Mouse (Mus musculus) monocyte, adult 5-6 weeks (primary cell): ENCODE data around the gene Fgf11. TPM values are rescaled to one million over a fixed set of nuclear protein-coding genes. Genes with fewer than 3 reads are reported as not detected.

ENCODE experiments used
- ATAC-seq: fragments of 153-309, 156-312 bp; replicated peaks from 2 replicates; pipeline ENCODE4 v1.8.0; 2017; ENCODE audit warnings: mild to moderate bottlenecking; ENCODE audit not compliant: low TSS enrichment, insufficient number of reproducible peaks, severe bottlenecking, poor library complexity, low FRiP score
- total RNA-seq: library from RNA; stranded (forward); fragments of 200-1000, 200-491, 200-594 nt; gene quantifications from 3 replicates; pipeline ENCODE4 v1.2.3, GENCODE M21; 2017

Fgf11 gene
- total RNA-seq, result 0.64 TPM in 1 of 3 replicates, not detected in the others

DNA sequence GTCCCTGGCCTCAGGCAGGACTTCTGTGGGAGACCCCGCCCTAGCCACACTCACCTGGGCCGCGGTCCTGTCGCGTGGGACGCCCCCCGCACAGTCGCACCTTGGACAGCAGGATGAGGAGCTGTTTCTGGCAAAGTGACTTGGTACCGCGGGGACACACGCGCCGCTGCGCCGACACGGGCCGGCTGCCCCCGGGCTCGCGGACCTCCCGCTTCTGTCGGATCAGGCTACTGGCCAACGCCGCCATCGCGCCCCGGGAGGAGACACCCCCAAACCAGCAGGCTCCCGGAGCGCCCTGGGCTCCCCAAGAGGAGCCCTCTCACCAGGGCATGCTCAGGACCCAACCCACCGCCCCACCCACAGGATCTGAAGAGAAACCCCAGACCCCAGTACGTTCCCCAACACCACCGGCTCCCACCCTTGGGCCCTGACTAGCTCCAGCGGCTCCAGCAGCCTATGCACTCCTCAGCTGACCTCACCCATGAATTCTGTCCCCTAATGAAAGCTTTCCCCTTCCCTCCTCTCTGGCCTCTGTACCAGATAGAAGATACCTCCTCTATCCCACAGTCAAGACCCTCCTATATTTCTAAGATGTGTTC is at the start of gene Fgf11:
Gene Fgf11, minus strand, starts transcription at position 479 of the 599 bp plus-strand sequence.
- ATAC-seq, result no peak

- no peak for ATAC-seq
These were observed 49.1 kb upstream of the Fgf11 start for GRCm38 (mm10) chr11:69850754-69851153.

- ATAC-seq, result no peak
These were observed 48.2 kb upstream of the Fgf11 start for GRCm38 (mm10) chr11:69849884-69850283.

DNA sequence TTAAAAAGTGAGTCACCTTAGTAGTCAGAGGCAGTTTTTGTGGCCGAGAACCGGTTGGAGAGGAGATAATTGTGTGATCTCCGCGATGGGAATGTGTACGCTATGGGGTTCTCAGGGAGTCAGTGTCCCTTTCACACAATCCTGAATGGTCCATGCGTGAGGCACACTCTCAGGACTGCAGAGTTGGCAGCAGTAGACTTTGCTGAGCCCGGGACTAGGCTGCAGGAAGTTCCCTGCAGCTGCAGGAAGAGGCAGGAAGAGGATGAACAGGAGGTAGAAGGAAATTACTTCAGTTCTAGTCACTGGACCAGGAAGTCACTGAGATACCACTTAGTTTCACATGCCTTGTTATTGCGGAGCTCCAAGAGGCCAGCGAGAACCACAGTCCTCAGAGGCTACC is 47.5 kb upstream of the Fgf11 start:
- ATAC-seq, result no peak

DNA sequence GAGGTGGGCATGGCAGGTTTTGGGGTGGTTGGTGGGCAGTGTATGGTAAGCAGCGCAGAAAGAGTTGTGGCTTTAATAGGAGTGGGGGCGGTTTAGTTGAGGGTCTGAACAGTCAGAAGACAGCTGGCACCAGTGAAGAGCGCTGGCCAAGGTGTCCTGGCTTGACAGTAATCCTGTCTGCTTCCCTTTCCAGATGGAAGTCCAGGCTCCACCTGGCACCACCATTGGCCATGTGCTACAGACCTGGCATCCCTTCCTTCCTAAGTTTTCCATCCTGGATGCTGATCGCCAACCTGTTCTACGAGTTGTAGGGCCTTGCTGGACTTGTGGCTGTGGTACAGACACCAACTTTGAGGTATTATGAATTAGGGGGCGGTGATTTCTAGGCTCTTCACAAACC is 46.4 kb upstream of the Fgf11 start:
- ATAC-seq, result no peak

- ATAC-seq, result no peak
These were observed 45.4 kb upstream of the Fgf11 start for GRCm38 (mm10) chr11:69846738-69847688.

DNA sequence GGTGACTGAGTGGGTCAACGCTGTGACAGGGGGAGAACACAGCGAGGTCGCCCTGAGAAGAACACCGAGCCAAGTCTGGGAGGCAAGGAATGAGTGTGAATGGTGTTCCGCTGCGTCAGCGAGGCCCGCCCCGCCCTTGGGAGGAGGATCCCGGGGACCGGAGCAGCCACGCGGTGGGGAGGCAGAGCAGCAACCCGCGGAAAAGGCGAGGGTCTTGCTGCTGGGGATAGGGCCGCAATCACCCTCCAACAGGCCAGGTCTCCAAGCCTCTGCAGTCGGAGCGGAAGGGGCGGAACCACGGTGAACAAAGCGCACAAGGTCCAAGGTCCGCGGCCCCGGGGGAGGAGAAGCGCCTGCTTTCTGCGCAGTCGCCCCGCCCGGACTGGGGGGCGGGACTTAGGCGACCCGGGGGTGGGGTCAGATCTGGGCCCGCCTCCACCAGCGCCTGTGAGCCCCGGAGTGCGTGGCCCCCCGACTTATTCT is 44.6 kb upstream of the Fgf11 start, which contains the start of gene Plscr3:
Gene Plscr3, plus strand, starts transcription at position 179 of the 483 bp plus-strand sequence.
- ATAC-seq, result peak; percentile 75

DNA sequence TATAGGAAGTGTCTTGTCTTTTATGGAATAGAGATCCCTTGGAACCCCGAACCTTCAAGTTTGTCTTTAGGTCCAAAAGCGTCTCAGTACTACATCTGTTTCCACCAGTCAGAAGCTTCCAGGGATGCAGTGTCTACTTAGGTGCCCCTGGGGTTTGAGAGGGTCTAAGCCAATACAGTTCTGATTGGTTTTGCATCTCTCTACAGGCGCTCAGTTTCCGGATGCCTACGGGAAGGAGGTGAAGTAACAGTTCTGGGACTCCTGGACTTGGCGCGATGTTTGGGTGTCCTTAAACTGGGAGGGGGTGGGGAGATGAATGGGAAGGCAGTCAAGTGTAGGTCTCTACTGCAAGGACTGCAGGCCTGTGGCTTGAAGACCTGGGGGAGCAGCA is 37.1 kb upstream of the Fgf11 start:
- no peak for ATAC-seq

DNA sequence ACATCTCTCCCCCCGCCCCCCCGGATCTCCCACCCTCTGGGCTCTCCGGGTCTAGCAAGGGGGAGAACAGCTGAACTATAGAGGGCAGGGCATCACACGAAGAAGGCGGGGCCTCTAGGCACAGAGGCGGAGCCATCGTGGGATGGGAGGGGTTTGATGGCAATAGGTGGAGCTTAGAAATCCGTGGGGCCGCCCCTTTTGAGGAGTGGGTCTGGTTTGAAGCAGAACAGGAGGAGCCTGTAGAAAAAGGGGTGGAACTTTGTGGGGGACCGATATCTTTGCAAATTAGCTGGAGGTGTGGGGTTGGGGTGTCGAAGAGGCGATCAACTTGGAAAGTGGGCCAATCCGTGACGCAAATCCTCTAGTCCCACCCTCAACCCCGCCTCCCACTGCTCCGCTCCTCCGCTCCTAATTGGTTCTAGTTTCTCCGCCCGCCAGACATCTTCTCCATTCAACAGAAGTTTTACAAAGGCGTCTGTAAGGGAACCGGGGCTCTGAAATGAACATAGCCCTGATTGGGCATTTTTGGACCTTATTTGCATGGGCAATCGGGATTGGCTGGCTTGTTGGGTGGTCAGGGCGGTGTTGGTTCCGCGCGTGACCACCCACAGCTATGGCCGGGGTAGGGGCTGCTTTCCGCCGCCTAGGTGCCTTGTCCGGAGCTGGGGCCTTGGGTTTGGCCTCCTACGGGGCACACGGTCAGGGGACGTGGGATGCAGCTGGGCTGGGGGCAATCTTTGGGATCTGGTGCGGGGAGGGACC is 36.5 kb upstream of the Fgf11 start, which contains the start of gene Tmem256:
Gene Tmem256, plus strand, starts transcription at position 563 of the 762 bp plus-strand sequence.
- peak; percentile 90 for ATAC-seq

GRCm38 (mm10) chr11:69837604-69837951 is 35.9 kb upstream of the Fgf11 start, which contains the start of gene Nlgn2:
TSS of gene Nlgn2 (minus strand) at chr11:69837784.
- ATAC-seq, result no peak

- ATAC-seq, result no peak
These were observed 35.3 kb upstream of the Fgf11 start for GRCm38 (mm10) chr11:69836703-69837576.

- no peak for ATAC-seq
These were observed 34.3 kb upstream of the Fgf11 start for GRCm38 (mm10) chr11:69835966-69836335.

DNA sequence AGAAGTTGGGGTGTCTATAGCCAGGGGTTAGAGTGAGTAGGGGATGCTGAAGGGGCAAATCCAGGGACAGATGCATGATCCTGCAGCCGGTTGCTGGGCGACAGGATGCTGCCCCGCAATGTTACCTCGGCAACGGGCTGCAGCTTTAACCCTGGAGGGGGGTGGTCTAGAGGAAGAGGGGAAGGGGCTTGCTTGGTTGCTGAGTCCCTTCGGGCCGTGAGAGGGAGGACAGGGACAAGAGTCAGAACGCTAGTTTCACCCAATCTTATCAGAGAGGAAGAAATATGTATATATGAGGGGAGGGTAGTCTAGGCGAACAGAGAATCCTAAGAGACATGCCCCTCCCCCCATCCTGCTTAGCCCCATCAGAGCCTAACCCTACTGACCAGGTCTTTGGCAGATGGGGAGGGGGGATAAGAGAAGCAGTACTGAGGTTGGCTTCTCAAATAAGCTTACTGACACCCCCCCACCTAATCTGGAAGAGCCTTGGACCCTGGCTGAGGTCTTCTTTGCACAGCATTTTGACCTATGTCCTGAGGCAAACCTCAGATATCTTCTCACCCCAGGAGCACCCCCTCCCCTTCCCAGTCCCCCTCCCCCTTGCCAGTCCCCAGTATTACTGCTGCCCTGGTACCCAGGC is 33.8 kb upstream of the Fgf11 start:
- ATAC-seq, result no peak

GRCm38 (mm10) chr11:69834001-69834549 is 32.4 kb upstream of the Fgf11 start:
- no peak for ATAC-seq

DNA sequence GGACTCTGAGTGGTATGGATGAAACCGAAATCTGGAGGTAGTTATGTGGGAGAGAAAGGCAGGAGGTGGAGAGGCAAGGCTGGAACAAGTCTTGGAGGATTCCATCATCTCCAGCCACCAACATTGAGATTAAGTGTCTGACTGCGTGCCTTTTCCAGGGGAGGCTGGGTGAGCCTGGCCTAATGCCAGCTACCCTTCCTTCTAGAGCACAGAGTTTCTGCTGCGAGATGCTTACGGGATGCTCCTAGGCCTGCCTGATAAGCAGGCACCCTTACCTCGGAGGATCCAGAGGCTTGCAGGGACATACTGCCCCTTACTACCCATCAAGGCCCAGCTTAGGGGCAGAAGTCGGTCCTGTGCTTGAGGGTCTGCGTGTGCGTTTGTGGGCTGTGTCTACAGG is 31.9 kb upstream of the Fgf11 start:
- ATAC-seq, result no peak

GRCm38 (mm10) chr11:69828832-69829231 is 27.2 kb upstream of the Fgf11 start:
- ATAC-seq, result no peak

DNA sequence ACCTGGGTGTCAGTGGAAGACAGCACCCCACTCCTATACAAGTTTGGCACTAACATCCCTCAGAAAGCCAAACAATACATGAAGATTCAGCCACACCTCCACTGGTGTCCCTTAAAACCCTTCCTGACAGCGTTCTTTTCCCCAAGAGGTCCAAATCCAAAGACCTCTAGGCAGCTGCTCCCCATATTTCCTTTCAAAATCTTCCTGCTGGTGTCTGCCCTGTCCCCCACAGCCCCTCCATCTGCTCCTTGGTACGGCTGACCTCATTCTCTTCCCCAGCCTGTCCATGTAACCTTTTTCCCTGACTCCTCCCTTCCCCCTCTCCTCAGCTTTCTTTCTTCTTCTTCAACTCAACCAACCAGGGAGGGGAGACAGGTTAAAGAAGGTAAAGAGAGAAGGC is 21.8 kb upstream of the Fgf11 start:
- ATAC-seq, result no peak
